In the genomic region with DNA sequence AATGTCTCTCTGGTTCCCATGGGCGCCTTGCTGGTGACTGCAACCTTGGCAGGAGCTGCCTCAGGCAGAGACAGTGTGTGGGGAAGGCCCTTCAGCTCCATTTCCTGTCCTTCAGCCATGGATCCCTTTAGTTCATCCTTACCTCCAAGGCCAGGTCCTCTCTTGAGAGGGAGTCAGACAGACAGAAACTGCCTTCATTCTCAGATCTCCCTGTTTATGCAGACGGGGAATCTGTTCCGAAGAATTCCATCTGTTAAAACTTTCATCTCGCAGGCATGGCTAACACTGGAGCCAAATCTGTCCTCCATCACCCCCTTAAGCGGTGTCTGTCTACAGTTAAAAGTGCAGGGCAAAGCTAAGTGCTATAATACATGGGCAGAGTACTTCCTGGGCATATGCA, we compare ENCODE assay signal across 24 mouse cellular contexts.
DNase-seq lines count a peak whose midpoint lies in the region; ATAC-seq and TF ChIP-seq lines count a peak whose summit lies in the region.
"Had no signal": no experiment of that assay in that cellular context is flagged by ENCODE, and none has a peak within 500 bp of the region (broad histone marks: within the 10 kb centered on the region; RNA-seq: fewer than 3 reads in every experiment).

No protein-coding gene starts in this region.

- no peak for TF ChIP-seq POLR2A in kidney, adult 2 months (IDR thresholded peaks at IDR 0.05; ENCODE audit: low read depth, low read length)

- no peak overlapping the region for H3K27ac ChIP-seq in kidney, adult 2 months (ENCODE audit: insufficient read depth, low read depth, low read length)
- H3K27ac ChIP-seq: embryonic facial prominence, embryonic 12.5 days; heart, adult 2 months; hindbrain, embryonic 13.5 days; neural tube, embryonic 13.5 days had no signal

- no peak overlapping the region for H3K4me3 ChIP-seq in kidney, adult 2 months (ENCODE audit: insufficient read depth, low read depth, low read length)
- H3K4me3 ChIP-seq: embryonic facial prominence, embryonic 12.5 days; heart, adult 2 months; hindbrain, embryonic 13.5 days; neural tube, embryonic 13.5 days had no signal

- no peaks in the 10 kb centered on the region for H3K36me3 ChIP-seq in kidney, adult 2 months (ENCODE audit: control insufficient read depth, insufficient read depth, low read length)
- H3K36me3 ChIP-seq: embryonic facial prominence, embryonic 12.5 days; hindbrain, embryonic 13.5 days; neural tube, embryonic 13.5 days had no signal

- no peak for TF ChIP-seq CTCF in kidney, adult 2 months (conservative IDR thresholded peaks at IDR 0.05; ENCODE audit: insufficient read depth, insufficient read length, low read depth, low read length)

- no peaks in the 10 kb centered on the region for H3K4me1 ChIP-seq in kidney, adult 2 months (ENCODE audit: control insufficient read depth, insufficient read depth, low read length)
- H3K4me1 ChIP-seq: embryonic facial prominence, embryonic 12.5 days; hindbrain, embryonic 13.5 days; neural tube, embryonic 13.5 days had no signal

- no peaks in the 10 kb centered on the region for H3K27me3 ChIP-seq in kidney, adult 2 months (replicated peaks; ENCODE audit: control insufficient read depth, insufficient read depth, low read length)
- H3K27me3 ChIP-seq: embryonic facial prominence, embryonic 12.5 days; hindbrain, embryonic 13.5 days; neural tube, embryonic 13.5 days had no signal

- WGBS in kidney, adult 2 months = 82% methylated on average over 5 of the region's 5 CpGs

- DNase-seq in frontal cortex, postnatal 25 days (ENCODE audit: low spot score in 2 of 2) = no peak
- peak; percentile 48 for DNase-seq in brain, adult 2 months (ENCODE audit: low read depth, low spot score)
- peak; percentile 25 to 67 for DNase-seq in layer of hippocampus, adult 18-20 months (ENCODE audit: low spot score in 2 of 2)
- DNase-seq in layer of hippocampus, postnatal 14 days (ENCODE audit: low spot score in 2 of 2) = peak; percentile 58 to 61
- DNase-seq in left cerebral cortex, adult 9 months (ENCODE audit: low spot score in 2 of 2) = no peak
- DNase-seq in kidney, adult 2 months = no peak
- DNase-seq in heart, adult 8-10 months (ENCODE audit: low spot score) = no peak
- DNase-seq: adrenal gland, postnatal 36 days; cerebellum, adult 11-12 months; cerebellum, postnatal 10 days; gastrocnemius, postnatal 25 days; heart, adult 2 months; heart, postnatal 36 days; kidney, postnatal 4 days; lung, postnatal 4 days; midbrain, embryonic 14.5 days; retina, postnatal 1 day; thymus, postnatal 4 days had no signal

- ATAC-seq in frontal cortex, adult (ENCODE audit: low TSS enrichment) = peak; percentile 81
- ATAC-seq: CD4-positive, CD25-positive, alpha-beta regulatory T cell, adult 4 months; inflammation-experienced regulatory T-cells, adult 6 months had no signal

Comparison
In these comparisons a context has a peak if more than half of its experiments do, and no peak if none do; other contexts are left out.
1. DNase-seq: peak in brain, adult 2 months (single experiment), layer of hippocampus, adult 18-20 months (2 of 2) and layer of hippocampus, postnatal 14 days (2 of 2); none in frontal cortex, postnatal 25 days (0 of 2), left cerebral cortex, adult 9 months (0 of 2), kidney, adult 2 months (single experiment) and heart, adult 8-10 months (single experiment).